Mouse (Mus musculus): ENCODE measurements around the gene Anxa2. TPM values are rescaled to one million over a fixed set of nuclear protein-coding genes. Genes with fewer than 3 reads are reported as not detected.

Anxa2 gene
- polyA plus RNA-seq, 1 experiment from 2014 or later, result 228 TPM

- no peak overlapping the region for H3K9ac ChIP-seq (replicated peaks)
- H3K27me3 ChIP-seq, result 0 out of 2 replicates have a peak, but pooled peaks cover 2% of the 10 kb centered on the region
- peaks cover 4% of the 10 kb centered on the region for H3K4me1 ChIP-seq
- ATAC-seq (ENCODE audit: low FRiP score, low read depth), result no peak
- peak overlapping the region; percentile 24; the same call in 1 of the 2 replicates for H3K4me2 ChIP-seq (replicated peaks)
- H3K9me3 ChIP-seq, result no peaks in the 10 kb centered on the region
- H3K36me3 ChIP-seq, result no peaks in the 10 kb centered on the region
- 21% methylated on average over 8 of the region's 8 CpGs for WGBS
- no peak overlapping the region for H3K4me3 ChIP-seq
- H3K27ac ChIP-seq (replicated peaks), result no peak overlapping the region
Observed at GRCm38 (mm10) chr9:69488510-69488909, 35.1 kb downstream of the Anxa2 start.

GRCm38 (mm10) chr9:69488972-69489371 lies 35.6 kb downstream of the Anxa2 start:
- H3K4me2 ChIP-seq (replicated peaks), result peak overlapping the region; percentile 24; the same call in 1 of the 2 replicates
- no peak overlapping the region for H3K27ac ChIP-seq (replicated peaks)
- H3K9ac ChIP-seq (replicated peaks), result no peak overlapping the region
- H3K9me3 ChIP-seq, result no peaks in the 10 kb centered on the region
- no peaks in the 10 kb centered on the region for H3K36me3 ChIP-seq
- H3K27me3 ChIP-seq, result 0 out of 2 replicates have a peak, but pooled peaks cover 2% of the 10 kb centered on the region
- no peak overlapping the region for H3K4me3 ChIP-seq
- peaks cover 4% of the 10 kb centered on the region for H3K4me1 ChIP-seq
- no peak for ATAC-seq (ENCODE audit: low FRiP score, low read depth)
- WGBS, result 2% methylated on average over 5 of the region's 5 CpGs

GRCm38 (mm10) chr9:69492809-69493208 lies 39.4 kb downstream of the Anxa2 start:
- peaks cover 4% of the 10 kb centered on the region for H3K4me1 ChIP-seq
- WGBS, result 97% methylated on average over 6 of the region's 6 CpGs
- H3K9me3 ChIP-seq, result no peaks in the 10 kb centered on the region
- no peak overlapping the region for H3K27ac ChIP-seq (replicated peaks)
- no peaks in the 10 kb centered on the region for H3K36me3 ChIP-seq
- no peak overlapping the region for H3K4me3 ChIP-seq
- no peak for ATAC-seq (ENCODE audit: low FRiP score, low read depth)
- no peak overlapping the region for H3K4me2 ChIP-seq (replicated peaks)
- no peak overlapping the region for H3K9ac ChIP-seq (replicated peaks)
- H3K27me3 ChIP-seq, result no peaks in the 10 kb centered on the region

GRCm38 (mm10) chr9:69502504-69502903 lies 49.1 kb downstream of the Anxa2 start:
- no peak overlapping the region for H3K4me3 ChIP-seq
- H3K36me3 ChIP-seq, result no peaks in the 10 kb centered on the region
- no peak overlapping the region for H3K27ac ChIP-seq (replicated peaks)
- WGBS, result 29% methylated on average over 6 of the region's 6 CpGs
- ATAC-seq (ENCODE audit: low FRiP score, low read depth), result no peak
- peaks cover 6% of the 10 kb centered on the region; the same call in 1 of the 2 replicates for H3K4me1 ChIP-seq
- H3K9ac ChIP-seq (replicated peaks), result no peak overlapping the region
- H3K9me3 ChIP-seq, result no peaks in the 10 kb centered on the region
- H3K27me3 ChIP-seq, result peaks cover 11% of the 10 kb centered on the region
- no peak overlapping the region for H3K4me2 ChIP-seq (replicated peaks)

GRCm38 (mm10) chr9:69505611-69506010 lies 52.2 kb downstream of the Anxa2 start:
- Histone ChIP-seq H3K4me2 (replicated peaks) (no peak overlapping the region), H3K9ac (replicated peaks) (no peak overlapping the region), H3K27ac (replicated peaks) (no peak overlapping the region), H3K36me3 (no peaks in the 10 kb centered on the region), H3K4me1 (peaks cover 6% of the 10 kb centered on the region; the same call in 1 of the 2 replicates), H3K4me3 (no peak overlapping the region), H3K9me3 (no peaks in the 10 kb centered on the region), H3K27me3 (peaks cover 21% of the 10 kb centered on the region)
- 15% methylated on average over 7 of the region's 7 CpGs for WGBS
- no peak for ATAC-seq (ENCODE audit: low FRiP score, low read depth)

GRCm38 (mm10) chr9:69507206-69507605 lies 53.8 kb downstream of the Anxa2 start:
- no peak overlapping the region for H3K27ac ChIP-seq (replicated peaks)
- no peak for ATAC-seq (ENCODE audit: low FRiP score, low read depth)
- no peak overlapping the region for H3K9ac ChIP-seq (replicated peaks)
- no peaks in the 10 kb centered on the region for H3K36me3 ChIP-seq
- H3K9me3 ChIP-seq, result no peaks in the 10 kb centered on the region
- no peak overlapping the region for H3K4me3 ChIP-seq
- 30% methylated on average over 11 of the region's 11 CpGs for WGBS
- peak overlapping the region; percentile 15 for H3K4me2 ChIP-seq (replicated peaks)
- H3K4me1 ChIP-seq, result peaks cover 8% of the 10 kb centered on the region
- peaks cover 21% of the 10 kb centered on the region for H3K27me3 ChIP-seq

GRCm38 (mm10) chr9:69508016-69508415 lies 54.6 kb downstream of the Anxa2 start:
- Histone ChIP-seq H3K4me2 (replicated peaks) (no peak overlapping the region), H3K9me3 (no peaks in the 10 kb centered on the region), H3K4me1 (peaks cover 16% of the 10 kb centered on the region), H3K27ac (replicated peaks) (no peak overlapping the region), H3K9ac (replicated peaks) (no peak overlapping the region), H3K36me3 (no peaks in the 10 kb centered on the region), H3K27me3 (peaks cover 25% of the 10 kb centered on the region), H3K4me3 (no peak overlapping the region)
- ATAC-seq (ENCODE audit: low FRiP score, low read depth), result no peak
- WGBS, result 78% methylated on average over 8 of the region's 8 CpGs

- Histone ChIP-seq H3K4me3 (no peak overlapping the region), H3K27me3 (peaks cover 30% of the 10 kb centered on the region), H3K9me3 (no peaks in the 10 kb centered on the region), H3K27ac (replicated peaks) (no peak overlapping the region), H3K36me3 (no peaks in the 10 kb centered on the region), H3K9ac (replicated peaks) (no peak overlapping the region), H3K4me1 (peaks cover 14% of the 10 kb centered on the region; the same call in 1 of the 2 replicates), H3K4me2 (replicated peaks) (peak overlapping the region; percentile 15; the same call in 1 of the 2 replicates)
- no peak for ATAC-seq (ENCODE audit: low FRiP score, low read depth)
- WGBS, result 11% methylated on average over 11 of the region's 11 CpGs
Observed at GRCm38 (mm10) chr9:69511881-69512590, 58.6 kb downstream of the Anxa2 start.

- no peak overlapping the region for H3K9ac ChIP-seq (replicated peaks)
- peak overlapping the region; percentile 15; the same call in 1 of the 2 replicates for H3K4me2 ChIP-seq (replicated peaks)
- no peak for ATAC-seq (ENCODE audit: low FRiP score, low read depth)
- no peaks in the 10 kb centered on the region for H3K36me3 ChIP-seq
- H3K4me1 ChIP-seq, result peaks cover 14% of the 10 kb centered on the region
- peaks cover 27% of the 10 kb centered on the region for H3K27me3 ChIP-seq
- no peaks in the 10 kb centered on the region for H3K9me3 ChIP-seq
- 80% methylated on average over 1 of the region's 1 CpGs for WGBS
- no peak overlapping the region for H3K4me3 ChIP-seq
- no peak overlapping the region for H3K27ac ChIP-seq (replicated peaks)
Observed at GRCm38 (mm10) chr9:69512726-69513125, 59.3 kb downstream of the Anxa2 start.

GRCm38 (mm10) chr9:69514206-69514605 lies 60.8 kb downstream of the Anxa2 start:
- no peak overlapping the region for H3K4me2 ChIP-seq (replicated peaks)
- WGBS, result 65% methylated on average over 8 of the region's 8 CpGs

GRCm38 (mm10) chr9:69515416-69515815 lies 62.0 kb downstream of the Anxa2 start:
- H3K9me3 ChIP-seq, result no peaks in the 10 kb centered on the region
- H3K27ac ChIP-seq (replicated peaks), result no peak overlapping the region
- H3K4me2 ChIP-seq (replicated peaks), result no peak overlapping the region
- no peaks in the 10 kb centered on the region for H3K36me3 ChIP-seq
- H3K9ac ChIP-seq (replicated peaks), result no peak overlapping the region
- H3K27me3 ChIP-seq, result peaks cover 17% of the 10 kb centered on the region
- no peak overlapping the region for H3K4me3 ChIP-seq
- 84% methylated on average over 7 of the region's 7 CpGs for WGBS
- no peak for ATAC-seq (ENCODE audit: low FRiP score, low read depth)
- peaks cover 14% of the 10 kb centered on the region for H3K4me1 ChIP-seq

More at GRCm38 (mm10) chr9:69514206-69514605, 60.8 kb downstream of the Anxa2 start:
- ATAC-seq (ENCODE audit: low FRiP score, low read depth), result no peak
- Histone ChIP-seq H3K4me1 (peaks cover 14% of the 10 kb centered on the region), H3K27ac (replicated peaks) (no peak overlapping the region), H3K27me3 (peaks cover 19% of the 10 kb centered on the region), H3K9ac (replicated peaks) (no peak overlapping the region), H3K9me3 (no peaks in the 10 kb centered on the region), H3K4me3 (no peak overlapping the region), H3K36me3 (no peaks in the 10 kb centered on the region)

- Histone ChIP-seq H3K9ac (replicated peaks) (no peak overlapping the region), H3K27ac (replicated peaks) (no peak overlapping the region), H3K27me3 (peaks cover 17% of the 10 kb centered on the region), H3K36me3 (no peaks in the 10 kb centered on the region), H3K4me1 (peaks cover 9% of the 10 kb centered on the region), H3K9me3 (no peaks in the 10 kb centered on the region), H3K4me3 (no peak overlapping the region), H3K4me2 (replicated peaks) (no peak overlapping the region)
- no peak for ATAC-seq (ENCODE audit: low FRiP score, low read depth)
- 78% methylated on average over 20 of the region's 20 CpGs for WGBS
Observed at GRCm38 (mm10) chr9:69517387-69518035, 64.1 kb downstream of the Anxa2 start.
